Comparison of ENCODE assay signal across 12 mouse cellular contexts in genomic region chr15:12515272-12515844, GRCm38 (mm10).
DNase-seq lines count a peak whose midpoint lies in the region; ATAC-seq lines count a peak whose summit lies in the region.
"Had no signal": no experiment of that assay in that cellular context is flagged by ENCODE, and none has a peak within 500 bp of the region (broad histone marks: within the 10 kb centered on the region; RNA-seq: fewer than 3 reads in every experiment).

No protein-coding gene starts in this region.

- DNase-seq in embryo, embryonic 11 days, result peak; percentile 33
- no peak for DNase-seq in embryo, embryonic 10 days (ENCODE audit: low spot score)
- peak; percentile 37 to 46 for DNase-seq in kidney, postnatal 4 days
- DNase-seq in kidney, postnatal 36 days, result no peak
- peak; percentile 37 for DNase-seq in embryonic facial prominence, embryonic 11.5 days (ENCODE audit: low spot score)
- DNase-seq in cerebellum, adult 11 months, result no peak
- DNase-seq in heart, embryonic 10.5 days (ENCODE audit: low spot score), result no peak
- DNase-seq: adrenal gland, postnatal 25 days; cerebellum, adult 11-12 months; heart, adult 18-20 months; heart, postnatal 14 days had no signal

- no peak overlapping the region for H3K4me3 ChIP-seq in embryonic facial prominence, embryonic 11.5 days (ENCODE audit: low read depth, low read length)
- no peak overlapping the region for H3K4me3 ChIP-seq in limb, embryonic 12.5 days (replicated peaks)
- H3K4me3 ChIP-seq in heart, embryonic 10.5 days, result no peak overlapping the region

- no peaks in the 10 kb centered on the region for H3K27me3 ChIP-seq in embryonic facial prominence, embryonic 11.5 days (ENCODE audit: control insufficient read depth, insufficient read depth, low read length)
- 0 out of 2 replicates have a peak, but pooled peaks cover 8% of the 10 kb centered on the region for H3K27me3 ChIP-seq in limb, embryonic 12.5 days
- no peaks in the 10 kb centered on the region for H3K27me3 ChIP-seq in heart, embryonic 10.5 days (ENCODE audit: insufficient read depth, poor library complexity, severe bottlenecking)

- H3K4me1 ChIP-seq in embryonic facial prominence, embryonic 11.5 days (ENCODE audit: control insufficient read depth, insufficient read depth, low read length), result 0 out of 2 replicates have a peak, but pooled peaks cover 2% of the 10 kb centered on the region
- H3K4me1 ChIP-seq in limb, embryonic 12.5 days (replicated peaks), result peaks cover 78% of the 10 kb centered on the region
- peaks cover 21% of the 10 kb centered on the region for H3K4me1 ChIP-seq in heart, embryonic 10.5 days

- no peak overlapping the region for H3K27ac ChIP-seq in embryonic facial prominence, embryonic 11.5 days (replicated peaks; ENCODE audit: low read depth, low read length)
- peak overlapping the region; percentile 67 for H3K27ac ChIP-seq in limb, embryonic 12.5 days
- H3K27ac ChIP-seq in heart, embryonic 10.5 days, result no peak overlapping the region

- ATAC-seq in embryonic facial prominence, embryonic 11.5 days (replicated peaks; ENCODE audit: insufficient number of reproducible peaks, low FRiP score, low TSS enrichment, low read depth), result peak; percentile 46; the same call in 1 of the 2 replicates
- ATAC-seq in limb, embryonic 12.5 days (ENCODE audit: insufficient number of reproducible peaks, insufficient read depth, low FRiP score, low TSS enrichment, low read depth), result peak; percentile 94

- H3K4me2 ChIP-seq in embryonic facial prominence, embryonic 11.5 days (ENCODE audit: low read depth, low read length), result no peak overlapping the region
- no peak overlapping the region for H3K4me2 ChIP-seq in limb, embryonic 12.5 days

- no peaks in the 10 kb centered on the region for H3K9me3 ChIP-seq in embryonic facial prominence, embryonic 11.5 days (replicated peaks; ENCODE audit: control insufficient read depth, low read length)
- no peaks in the 10 kb centered on the region for H3K9me3 ChIP-seq in limb, embryonic 12.5 days
- no peaks in the 10 kb centered on the region for H3K9me3 ChIP-seq in heart, embryonic 10.5 days

- WGBS in embryonic facial prominence, embryonic 11.5 days, result 43% methylated on average over 9 of the region's 9 CpGs
- WGBS in limb, embryonic 12.5 days, result 10% methylated on average over 9 of the region's 9 CpGs
- 78% methylated on average over 9 of the region's 9 CpGs for WGBS in heart, embryonic 10.5 days

- H3K9ac ChIP-seq in embryonic facial prominence, embryonic 11.5 days (replicated peaks; ENCODE audit: low read length), result no peak overlapping the region
- no peak overlapping the region for H3K9ac ChIP-seq in limb, embryonic 12.5 days (replicated peaks)

- H3K36me3 ChIP-seq in embryonic facial prominence, embryonic 11.5 days (replicated peaks; ENCODE audit: control insufficient read depth, insufficient read depth, low read depth, low read length), result no peaks in the 10 kb centered on the region
- H3K36me3 ChIP-seq in limb, embryonic 12.5 days, result no peaks in the 10 kb centered on the region
- no peaks in the 10 kb centered on the region for H3K36me3 ChIP-seq in heart, embryonic 10.5 days

Comparison
In these comparisons a context has a peak if more than half of its experiments do, and no peak if none do; other contexts are left out.
1. DNase-seq: peak in embryo, embryonic 11 days (single experiment), kidney, postnatal 4 days (2 of 2) and embryonic facial prominence, embryonic 11.5 days (single experiment); none in embryo, embryonic 10 days (single experiment), kidney, postnatal 36 days (0 of 2), cerebellum, adult 11 months (single experiment) and heart, embryonic 10.5 days (single experiment).